Mouse (Mus musculus) myocyte (in vitro differentiated cells): ENCODE measurements around the gene Lrsam1. TPM values are rescaled to one million over a fixed set of nuclear protein-coding genes. Genes with fewer than 3 reads are reported as not detected.

Experiments used
- H3K27me3 ChIP-seq: one replicate; pipeline ENCODE4 v1.6.1; 2011; ENCODE audit not compliant: control insufficient read depth, insufficient read depth, insufficient read length
- H3K36me3 ChIP-seq: one replicate; pipeline ENCODE4 v1.6.1; 2011; ENCODE audit not compliant: control insufficient read depth, insufficient read depth
- H3K4me2 ChIP-seq: one replicate; pipeline ENCODE4 v1.6.1; 2011; ENCODE audit warnings: low read depth, control low read depth
- H3K4me3 ChIP-seq: one replicate; pipeline ENCODE4 v1.5.1; 2011; ENCODE audit warnings: mild to moderate bottlenecking, control low read depth, moderate library complexity
- H3K79me2 ChIP-seq: one replicate; pipeline ENCODE4 v1.6.1; 2011; ENCODE audit not compliant: control insufficient read depth, insufficient read depth
- H3ac ChIP-seq: one replicate; pipeline ENCODE4 v1.6.1; 2011; ENCODE audit not compliant: control insufficient read depth, insufficient read length
- CEBPB ChIP-seq: IDR thresholded peaks from 2 replicates; pipeline ENCODE4 v1.6.1; 2011; ENCODE audit warnings: mild to moderate bottlenecking, moderate library complexity; ENCODE audit not compliant: poor library complexity, insufficient read depth, severe bottlenecking
- E2F4 ChIP-seq: IDR thresholded peaks from one replicate; pipeline ENCODE4 v1.6.1; 2011; ENCODE audit warnings: mild to moderate bottlenecking, control low read depth, moderate library complexity; ENCODE audit not compliant: insufficient read depth
- MAX ChIP-seq: IDR thresholded peaks from one replicate; pipeline ENCODE4 v1.6.1; 2011; ENCODE audit warnings: low read depth, mild to moderate bottlenecking, control low read depth
- MYOD1 ChIP-seq, 3 experiments: IDR thresholded peaks; one replicate each; pipeline ENCODE4 v1.6.1; 2011; ENCODE audit warnings: control low read depth in 2 of 3, low read depth in 2 of 3, mild to moderate bottlenecking in 2 of 3, moderate library complexity in 1 of 3; ENCODE audit not compliant: insufficient read length in 2 of 3, control insufficient read depth in 1 of 3
- MYOG ChIP-seq, 3 experiments: IDR thresholded peaks; one replicate each; pipeline ENCODE4 v1.6.1; 2011; ENCODE audit warnings: control low read depth in 2 of 3, low read depth in 2 of 3, mild to moderate bottlenecking in 2 of 3; ENCODE audit not compliant: insufficient read length in 2 of 3, control insufficient read depth in 1 of 3, insufficient read depth in 1 of 3
- POLR2A ChIP-seq: IDR thresholded peaks from one replicate; pipeline ENCODE4 v1.6.1; 2011; ENCODE audit warnings: low read depth, mild to moderate bottlenecking, control low read depth, moderate library complexity; ENCODE audit not compliant: insufficient read length
- POLR2AphosphoS2 ChIP-seq: IDR thresholded peaks from one replicate; pipeline ENCODE4 v1.6.1; 2011; ENCODE audit warnings: low read depth, control low read depth; ENCODE audit not compliant: insufficient read length
- REST ChIP-seq: IDR thresholded peaks from one replicate; pipeline ENCODE4 v1.6.1; 2011; ENCODE audit warnings: mild to moderate bottlenecking, control low read depth, moderate library complexity; ENCODE audit not compliant: insufficient read depth, insufficient read length
- SRF ChIP-seq: IDR thresholded peaks from one replicate; pipeline ENCODE4 v1.6.1; 2011; ENCODE audit warnings: low read depth; ENCODE audit not compliant: control insufficient read depth, insufficient read length
- TCF12 ChIP-seq: IDR thresholded peaks from one replicate; pipeline ENCODE4 v1.6.1; 2011; ENCODE audit warnings: mild to moderate bottlenecking, control low read depth; ENCODE audit not compliant: poor library complexity, insufficient read depth, severe bottlenecking
- TCF3 ChIP-seq: IDR thresholded peaks from one replicate; pipeline ENCODE4 v1.6.1; 2011; ENCODE audit warnings: low read depth, control low read depth; ENCODE audit not compliant: insufficient read length
- USF1 ChIP-seq: IDR thresholded peaks from one replicate; pipeline ENCODE4 v1.6.1; 2011; ENCODE audit warnings: low read depth, mild to moderate bottlenecking, control low read depth, moderate library complexity
- polyA plus RNA-seq: library from polyadenylated mRNA; unstranded; fragments of >200 nt; fragmentation: generic; extraction: Trizol; gene quantifications from one replicate; pipeline ENCODE4 v1.2.1, GENCODE M21; 2012; ENCODE audit warnings: missing spikeins

Gene Lrsam1
- polyA plus RNA-seq, 1 experiment: 11.5 TPM

- TF ChIP-seq POLR2AphosphoS2: no peak
- TF ChIP-seq MYOG (IDR thresholded peaks at IDR 0.05; ENCODE audit: control insufficient read depth in 1 of 3, insufficient read depth in 1 of 3, insufficient read length in 2 of 3, low read depth in 2 of 3): no peak
- TF ChIP-seq SRF: no peak
- no peak for TF ChIP-seq POLR2A
- no peak for TF ChIP-seq USF1
- TF ChIP-seq TCF12: no peak
- Histone ChIP-seq H3K79me2 (peaks cover 28% of the 10 kb centered on the region), H3ac (peak overlapping the region; percentile 52), H3K36me3 (peaks cover 26% of the 10 kb centered on the region), H3K27me3 (no peaks in the 10 kb centered on the region), H3K4me2 (peak overlapping the region; percentile 90), H3K4me3 (peak overlapping the region; percentile 96)
Observed at GRCm38 (mm10) chr2:32962062-32962874, 854 bp upstream of the Lrsam1 start.

- peak overlapping the region; percentile 98 for H3K4me2 ChIP-seq
- H3K27me3 ChIP-seq: no peaks in the 10 kb centered on the region
- peak overlapping the region; percentile 96 for H3K4me3 ChIP-seq
- no peak overlapping the region for H3ac ChIP-seq
- H3K79me2 ChIP-seq: peaks cover 28% of the 10 kb centered on the region
- TF ChIP-seq CEBPB: no peak
- no peak for TF ChIP-seq REST
- no peak for TF ChIP-seq TCF3
- no peak for TF ChIP-seq TCF12
- no peak for TF ChIP-seq SRF
- TF ChIP-seq MAX: no peak
- no peak for TF ChIP-seq E2F4
- TF ChIP-seq POLR2A: no peak
- no peak for TF ChIP-seq USF1
- TF ChIP-seq MYOD1 (IDR thresholded peaks at IDR 0.05; ENCODE audit: control insufficient read depth in 1 of 3, insufficient read length in 2 of 3, low read depth in 2 of 3): no peak
- TF ChIP-seq MYOG (IDR thresholded peaks at IDR 0.05; ENCODE audit: control insufficient read depth in 1 of 3, insufficient read depth in 1 of 3, insufficient read length in 2 of 3, low read depth in 2 of 3): no peak
- TF ChIP-seq POLR2AphosphoS2: no peak
- H3K36me3 ChIP-seq: peaks cover 26% of the 10 kb centered on the region
Observed at GRCm38 (mm10) chr2:32960273-32960672, 1.1 kb downstream of the Lrsam1 start.

- H3K4me3 ChIP-seq: no peak overlapping the region
- no peaks in the 10 kb centered on the region for H3K27me3 ChIP-seq
- peaks cover 3% of the 10 kb centered on the region for H3K36me3 ChIP-seq
- H3K79me2 ChIP-seq: peaks cover 8% of the 10 kb centered on the region
- no peak for TF ChIP-seq POLR2AphosphoS2
- TF ChIP-seq POLR2A: no peak
- TF ChIP-seq REST: no peak
- no peak for TF ChIP-seq TCF3
- TF ChIP-seq USF1: no peak
- no peak for TF ChIP-seq SRF
- TF ChIP-seq TCF12: no peak
- TF ChIP-seq MAX: no peak
- TF ChIP-seq MYOD1 (IDR thresholded peaks at IDR 0.05; ENCODE audit: control insufficient read depth in 1 of 3, insufficient read length in 2 of 3, low read depth in 2 of 3): no peak
- TF ChIP-seq CEBPB: no peak
- no peak for TF ChIP-seq MYOG (IDR thresholded peaks at IDR 0.05; ENCODE audit: control insufficient read depth in 1 of 3, insufficient read depth in 1 of 3, insufficient read length in 2 of 3, low read depth in 2 of 3)
- TF ChIP-seq E2F4: no peak
- no peak overlapping the region for H3K4me2 ChIP-seq
- no peak overlapping the region for H3ac ChIP-seq
Observed at GRCm38 (mm10) chr2:32957344-32957743, 4.1 kb downstream of the Lrsam1 start.

- TF ChIP-seq CEBPB (no peak), MYOD1 (IDR thresholded peaks at IDR 0.05; ENCODE audit: control insufficient read depth in 1 of 3, insufficient read length in 2 of 3, low read depth in 2 of 3) (no peak), POLR2A (no peak), USF1 (no peak), REST (no peak), MYOG (IDR thresholded peaks at IDR 0.05; ENCODE audit: control insufficient read depth in 1 of 3, insufficient read depth in 1 of 3, insufficient read length in 2 of 3, low read depth in 2 of 3) (no peak), TCF3 (no peak), SRF (no peak), E2F4 (no peak), POLR2AphosphoS2 (no peak), TCF12 (no peak), MAX (no peak)
- Histone ChIP-seq H3K4me2 (no peak overlapping the region), H3K79me2 (no peaks in the 10 kb centered on the region), H3K4me3 (no peak overlapping the region), H3K36me3 (peaks cover 3% of the 10 kb centered on the region), H3K27me3 (no peaks in the 10 kb centered on the region), H3ac (no peak overlapping the region)
Observed at GRCm38 (mm10) chr2:32954581-32954980, 6.8 kb downstream of the Lrsam1 start.

- Histone ChIP-seq H3K27me3 (no peaks in the 10 kb centered on the region), H3K79me2 (no peaks in the 10 kb centered on the region), H3K4me3 (no peak overlapping the region), H3K4me2 (no peak overlapping the region), H3K36me3 (peaks cover 6% of the 10 kb centered on the region), H3ac (no peak overlapping the region)
- TF ChIP-seq TCF12: no peak
- no peak for TF ChIP-seq POLR2A
- peak in 2 of 3 experiments; percentile 29 to 52 for TF ChIP-seq MYOD1 (IDR thresholded peaks at IDR 0.05; ENCODE audit: control insufficient read depth in 1 of 3, insufficient read length in 2 of 3, low read depth in 2 of 3)
- no peak for TF ChIP-seq CEBPB
- TF ChIP-seq SRF: no peak
- no peak for TF ChIP-seq E2F4
- peak in 2 of 3 experiments; percentile 58 to 74 for TF ChIP-seq MYOG (IDR thresholded peaks at IDR 0.05; ENCODE audit: control insufficient read depth in 1 of 3, insufficient read depth in 1 of 3, insufficient read length in 2 of 3, low read depth in 2 of 3)
- no peak for TF ChIP-seq POLR2AphosphoS2
Observed at GRCm38 (mm10) chr2:32947454-32947853, 14.0 kb downstream of the Lrsam1 start.
